Mouse (Mus musculus): ENCODE data around the gene Pde8a.
A peak's percentile ranks its signal among the peaks of the same experiment; 100 is the strongest.

Pde8a gene

DNA sequence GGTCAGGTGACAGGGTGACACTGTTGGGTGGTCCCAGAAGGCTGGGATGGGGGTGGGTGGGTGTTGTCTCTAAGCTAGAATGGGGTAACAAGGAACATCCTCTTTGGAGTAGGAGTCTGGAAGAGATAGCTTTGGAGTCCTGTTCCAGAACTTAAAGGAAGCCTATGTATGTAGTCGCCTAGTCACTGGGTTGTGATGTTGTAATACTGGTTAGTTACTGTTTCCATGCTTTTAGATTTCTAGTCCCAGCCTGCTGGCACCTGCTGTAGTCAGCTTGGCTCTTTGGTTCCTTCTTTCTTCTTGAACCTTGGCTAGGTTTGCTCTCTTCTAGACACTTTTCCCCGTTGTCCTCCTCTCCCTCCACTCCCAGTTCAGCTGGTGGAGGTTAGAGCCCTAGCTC lies 21.7 kb downstream of the Pde8a start:
- no peak for TF ChIP-seq GATA4 (IDR thresholded peaks at IDR 0.05; ENCODE audit: insufficient replicate concordance, low read length)

DNA sequence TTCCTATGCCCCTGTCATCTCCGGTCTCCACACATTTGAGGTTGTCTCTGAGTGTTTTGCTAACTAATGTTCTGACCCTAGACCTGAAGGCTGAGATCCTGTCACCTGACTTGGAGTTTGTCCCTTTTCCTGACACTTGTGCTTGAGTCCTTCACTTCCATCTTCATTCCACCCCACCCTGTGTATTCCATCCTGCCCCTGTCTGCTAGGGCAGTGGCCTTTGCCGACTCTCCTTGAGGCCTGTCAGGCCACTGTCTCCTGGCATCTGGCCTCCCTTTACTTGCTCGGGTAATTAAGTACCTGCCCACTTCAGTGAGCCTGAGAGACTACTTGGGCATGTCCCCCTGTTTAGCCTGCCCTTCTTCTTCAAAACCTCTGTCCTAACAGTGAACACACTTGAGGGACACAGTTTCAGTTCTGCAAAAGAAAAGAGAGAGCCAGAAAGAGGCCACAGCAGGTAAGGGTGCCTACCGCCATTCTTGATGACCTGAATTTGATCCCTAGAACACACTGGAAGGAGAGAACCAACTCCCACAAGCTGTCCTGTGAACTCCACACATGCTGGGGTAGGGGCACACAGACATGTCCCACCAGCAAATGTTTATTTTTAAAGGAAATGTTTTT lies 22.3 kb downstream of the Pde8a start:
- no peak for TF ChIP-seq GATA4 (IDR thresholded peaks at IDR 0.05; ENCODE audit: insufficient replicate concordance, low read length)

DNA sequence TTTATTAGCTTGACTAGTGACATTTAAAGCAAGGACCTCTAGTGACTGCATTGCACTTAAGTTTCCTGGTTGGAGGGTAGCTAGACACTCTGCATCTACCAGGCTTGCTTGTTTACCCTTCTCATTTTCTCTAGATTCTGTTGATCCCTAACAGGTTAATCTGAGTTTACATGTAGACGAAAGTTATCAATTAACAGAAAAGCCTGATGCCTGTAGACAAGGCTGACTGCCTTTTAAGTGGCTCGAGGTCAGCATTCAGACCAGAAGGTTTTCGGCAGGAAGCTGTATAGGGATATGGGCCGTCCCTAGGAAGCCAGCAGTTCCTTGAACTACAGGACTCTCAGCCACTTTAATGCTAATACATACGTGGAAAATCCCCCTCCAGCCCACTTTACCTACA lies 30.0 kb downstream of the Pde8a start:
- TF ChIP-seq GATA4 (IDR thresholded peaks at IDR 0.05; ENCODE audit: insufficient replicate concordance, low read length) = no peak

DNA sequence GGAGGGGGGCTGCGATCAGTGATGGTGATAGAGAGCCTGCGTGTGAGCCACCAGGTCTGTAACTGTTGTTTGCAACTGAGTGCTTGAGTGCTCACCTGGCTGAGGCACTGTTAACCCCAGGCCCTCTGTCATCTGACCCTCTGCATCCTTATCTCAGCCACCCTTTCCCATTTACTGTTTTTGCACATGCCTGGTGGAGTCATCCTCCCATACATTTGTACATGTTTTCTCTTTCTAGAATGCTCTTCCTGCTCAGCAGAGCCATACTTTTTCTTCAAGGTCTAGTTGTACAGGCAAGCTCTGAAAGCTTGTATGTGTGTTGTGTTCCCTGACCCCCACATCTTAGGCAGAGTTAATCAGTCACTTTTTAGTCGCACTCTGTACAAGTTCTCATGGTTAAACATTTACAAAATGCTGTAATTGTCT lies 36.5 kb downstream of the Pde8a start:
- no peak for TF ChIP-seq GATA4 (IDR thresholded peaks at IDR 0.05; ENCODE audit: insufficient replicate concordance, low read length)

DNA sequence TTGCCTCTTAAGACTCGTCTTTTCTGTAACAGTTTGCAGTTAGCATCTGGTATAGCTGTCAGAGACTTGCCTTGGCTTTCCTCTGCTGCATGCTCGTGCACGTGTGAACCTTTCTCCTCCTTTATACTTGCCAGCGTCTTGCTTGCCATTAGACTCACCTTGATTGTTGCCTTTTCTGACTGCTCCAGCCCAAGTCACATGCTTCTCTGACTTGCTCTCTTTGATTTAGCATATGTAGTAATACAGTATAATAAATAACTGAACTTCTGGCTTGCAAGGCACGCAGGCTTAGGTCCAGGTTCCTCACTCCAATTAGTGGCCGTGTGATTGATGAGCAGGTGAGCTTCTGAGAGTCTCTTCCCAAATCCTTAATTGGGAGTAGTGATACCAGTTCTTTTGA lies 37.2 kb downstream of the Pde8a start:
- TF ChIP-seq GATA4 (IDR thresholded peaks at IDR 0.05; ENCODE audit: insufficient replicate concordance, low read length) = no peak

DNA sequence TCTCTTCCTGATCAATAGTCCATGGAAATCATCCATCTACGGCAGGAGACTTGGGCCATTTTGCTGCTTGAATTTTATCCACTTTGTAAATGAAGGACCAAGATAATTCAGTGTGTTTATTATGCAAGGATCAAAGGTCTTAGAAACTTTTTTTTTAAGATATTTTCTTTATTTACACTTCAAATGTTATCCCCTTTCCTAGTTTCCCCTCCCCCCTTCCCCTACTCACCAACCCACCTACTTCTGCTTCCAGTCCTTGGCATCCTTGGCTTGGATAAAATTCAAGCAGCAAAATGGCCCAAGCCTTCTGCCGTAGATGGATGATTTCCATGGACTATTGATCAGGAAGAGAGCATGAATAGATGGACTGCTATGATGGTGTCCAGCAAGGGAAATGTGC lies 38.1 kb downstream of the Pde8a start:
- TF ChIP-seq GATA4 (IDR thresholded peaks at IDR 0.05; ENCODE audit: insufficient replicate concordance, low read length) = no peak

DNA sequence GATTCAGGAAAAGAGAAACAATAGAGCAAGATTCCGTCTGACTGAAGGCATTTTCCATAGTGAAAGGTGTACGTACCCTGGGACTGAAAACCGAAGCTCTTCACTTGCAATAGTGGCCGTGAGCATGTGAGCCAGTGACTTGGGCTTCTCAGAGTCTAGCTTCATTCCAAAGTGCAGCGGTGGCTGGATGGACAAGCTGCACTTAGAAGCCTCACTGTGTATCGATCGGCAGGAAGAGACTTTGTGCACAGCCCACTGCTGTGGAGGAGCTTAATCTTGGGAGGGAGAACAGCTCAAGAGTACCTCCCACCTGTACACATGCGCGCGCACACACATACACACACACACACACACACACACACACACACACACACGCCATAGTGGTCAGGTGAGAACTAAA lies 39.9 kb downstream of the Pde8a start:
- no peak for TF ChIP-seq GATA4 (IDR thresholded peaks at IDR 0.05; ENCODE audit: insufficient replicate concordance, low read length)

DNA sequence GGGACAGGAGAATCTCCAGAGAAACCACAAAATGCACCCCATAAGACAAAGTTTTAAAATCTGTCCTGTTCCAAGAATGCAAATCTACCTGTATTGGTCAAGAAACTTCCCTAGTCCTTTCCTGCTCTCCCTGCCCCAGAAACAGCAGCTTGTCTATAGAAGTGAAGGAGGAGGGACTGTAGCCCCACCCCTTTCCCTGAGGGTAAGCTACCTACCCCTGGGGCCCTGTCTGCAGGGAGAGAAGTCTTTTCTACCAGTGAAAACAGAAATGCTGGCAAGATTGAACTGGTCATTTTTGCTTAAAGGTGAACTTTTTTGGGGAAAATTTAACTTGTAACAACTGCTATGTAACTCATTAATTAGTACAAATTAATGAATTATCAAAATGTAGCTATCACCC lies 41.2 kb downstream of the Pde8a start:
- TF ChIP-seq GATA4 (IDR thresholded peaks at IDR 0.05; ENCODE audit: insufficient replicate concordance, low read length) = no peak

DNA sequence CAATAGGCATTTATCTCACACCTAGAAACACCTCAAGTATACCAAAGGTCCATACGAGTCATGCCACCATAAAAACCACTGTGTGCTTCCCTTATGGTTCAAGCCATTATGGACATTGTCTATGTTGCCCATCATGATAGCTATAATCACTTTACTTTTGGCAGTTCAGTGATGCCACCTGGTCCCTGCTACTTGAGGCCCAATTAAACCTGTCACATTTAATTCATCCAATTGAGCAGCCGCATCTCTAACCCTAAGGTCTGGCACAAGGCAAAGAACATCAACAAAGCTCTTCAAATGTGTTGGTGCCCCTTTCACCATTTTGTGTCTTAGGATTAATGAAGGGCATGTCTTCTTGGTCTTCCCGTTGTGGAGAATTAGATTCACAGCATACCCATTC lies 42.1 kb downstream of the Pde8a start:
- no peak for TF ChIP-seq GATA4 (IDR thresholded peaks at IDR 0.05; ENCODE audit: insufficient replicate concordance, low read length)

DNA sequence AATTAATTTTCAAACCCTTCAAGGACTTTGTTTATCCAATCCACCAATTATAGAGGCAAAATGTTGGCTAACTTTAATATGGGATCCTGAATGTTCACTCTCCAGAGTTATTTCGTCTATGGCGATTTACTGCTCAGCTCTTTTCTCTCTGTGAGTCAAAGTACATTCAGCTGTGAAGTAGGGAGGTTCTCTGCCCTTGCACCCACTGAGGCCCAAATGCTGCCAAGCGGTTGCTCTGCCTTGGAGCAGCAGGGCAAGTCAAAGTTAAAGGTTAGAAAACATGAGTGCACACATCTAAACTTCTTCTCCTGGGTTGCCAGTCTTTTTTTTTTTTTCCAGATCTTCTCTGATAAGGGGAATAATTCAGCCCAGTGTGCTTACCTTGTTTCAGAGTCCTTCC lies 43.4 kb downstream of the Pde8a start:
- peak; percentile 59; the same call in 1 of the 2 replicates for TF ChIP-seq GATA4 (IDR thresholded peaks at IDR 0.05; ENCODE audit: insufficient replicate concordance, low read length)

DNA sequence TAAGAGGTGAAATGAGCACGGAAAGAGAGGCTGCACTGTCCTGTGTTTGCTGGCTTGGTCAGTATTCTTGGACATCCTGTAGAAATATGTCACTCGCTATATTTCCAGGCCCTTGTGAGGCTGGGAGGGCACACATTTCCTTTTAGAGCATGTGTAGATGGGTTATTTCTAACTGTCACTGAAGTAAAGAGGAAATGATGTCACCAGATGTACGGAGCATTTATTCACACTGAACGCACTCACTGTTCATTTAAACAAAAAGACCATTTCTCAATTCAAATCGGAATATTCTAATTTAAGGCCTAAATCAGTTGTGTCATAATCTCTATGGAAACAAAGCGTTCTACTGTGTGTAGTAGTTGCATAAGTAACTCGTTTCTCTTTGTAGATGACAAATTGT lies 48.2 kb downstream of the Pde8a start:
- TF ChIP-seq GATA4 (IDR thresholded peaks at IDR 0.05; ENCODE audit: insufficient replicate concordance, low read length) = no peak

DNA sequence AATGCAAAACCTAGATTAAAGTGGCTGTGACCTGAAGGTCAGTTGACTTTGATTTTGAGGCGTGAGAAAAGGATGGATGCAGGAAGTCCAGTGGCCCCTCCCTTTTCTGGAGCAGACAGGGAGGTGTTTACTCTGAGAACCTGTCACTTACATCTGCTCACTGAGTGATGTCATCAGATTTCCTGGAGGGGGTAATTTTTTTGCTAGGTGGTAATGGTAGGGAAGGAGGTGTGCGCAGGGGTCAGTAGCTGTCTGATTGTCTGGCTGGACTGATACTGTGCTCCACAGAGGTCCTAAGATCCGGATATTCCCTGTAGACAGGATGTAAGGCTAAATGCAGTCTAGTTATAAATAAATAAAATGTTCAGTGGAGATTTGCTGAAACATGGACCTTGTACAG lies 59.5 kb downstream of the Pde8a start:
- TF ChIP-seq GATA4 (IDR thresholded peaks at IDR 0.05; ENCODE audit: insufficient replicate concordance, low read length) = no peak

DNA sequence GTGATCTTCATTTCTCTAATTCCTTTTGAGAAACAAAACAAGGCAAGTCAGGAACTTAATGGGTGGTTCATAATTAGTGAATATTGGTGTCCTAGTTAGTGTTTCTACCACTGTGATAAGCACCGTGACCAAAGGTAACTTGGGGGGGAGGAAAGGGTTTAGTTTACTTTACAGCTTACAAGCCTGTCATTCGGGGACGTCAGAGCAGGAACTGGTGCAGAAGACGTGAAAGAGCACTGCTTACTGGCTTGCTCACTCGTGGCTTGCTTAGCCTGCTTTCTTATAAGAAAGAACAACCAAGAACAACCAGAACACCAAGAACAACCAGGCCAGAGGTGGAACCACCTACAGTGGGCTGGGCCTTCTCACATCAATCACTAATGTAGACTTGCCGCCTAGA lies 65.6 kb downstream of the Pde8a start:
- TF ChIP-seq GATA4 (IDR thresholded peaks at IDR 0.05; ENCODE audit: insufficient replicate concordance, low read length) = no peak

DNA sequence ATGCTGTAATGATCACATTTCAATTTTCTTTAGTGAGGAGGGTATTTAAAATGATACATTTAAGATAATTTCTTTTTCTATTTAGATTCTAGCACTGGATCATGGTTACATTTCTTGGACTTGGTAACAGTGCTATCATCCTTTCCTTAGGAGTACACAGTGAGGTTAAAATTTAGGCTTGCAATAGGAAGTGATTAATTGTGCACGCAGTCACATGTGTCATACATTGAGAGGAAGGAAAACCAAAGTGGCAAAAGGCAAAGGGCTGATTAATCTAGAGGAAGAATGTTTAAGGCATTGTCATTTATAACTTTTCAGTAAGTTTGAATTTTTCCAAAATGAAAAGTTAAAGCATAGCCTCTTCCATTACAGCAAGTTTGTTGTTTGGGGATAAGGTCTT lies 67.8 kb downstream of the Pde8a start:
- no peak for TF ChIP-seq GATA4 (IDR thresholded peaks at IDR 0.05; ENCODE audit: insufficient replicate concordance, low read length)

DNA sequence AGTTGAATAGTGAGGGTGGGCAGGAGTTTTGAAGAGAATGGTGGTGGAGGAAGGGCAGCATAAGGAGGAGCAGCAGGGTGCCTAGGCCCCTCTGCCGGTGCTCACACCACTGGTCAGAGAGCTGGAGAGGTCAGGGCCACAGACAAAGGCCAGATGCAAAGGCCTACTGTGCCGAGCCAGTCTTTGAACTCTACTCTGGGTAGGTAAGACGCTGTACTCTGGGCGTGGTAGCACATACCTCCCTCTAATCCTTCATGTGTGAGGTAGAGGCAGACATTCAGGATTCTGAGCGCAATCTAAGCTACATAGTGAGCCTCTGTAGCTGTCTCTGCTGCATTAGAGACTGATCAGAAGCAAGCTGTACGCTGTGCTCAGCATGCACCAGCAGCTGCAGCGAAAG lies 73.1 kb downstream of the Pde8a start:
- TF ChIP-seq GATA4 (IDR thresholded peaks at IDR 0.05; ENCODE audit: insufficient replicate concordance, low read length) = no peak

DNA sequence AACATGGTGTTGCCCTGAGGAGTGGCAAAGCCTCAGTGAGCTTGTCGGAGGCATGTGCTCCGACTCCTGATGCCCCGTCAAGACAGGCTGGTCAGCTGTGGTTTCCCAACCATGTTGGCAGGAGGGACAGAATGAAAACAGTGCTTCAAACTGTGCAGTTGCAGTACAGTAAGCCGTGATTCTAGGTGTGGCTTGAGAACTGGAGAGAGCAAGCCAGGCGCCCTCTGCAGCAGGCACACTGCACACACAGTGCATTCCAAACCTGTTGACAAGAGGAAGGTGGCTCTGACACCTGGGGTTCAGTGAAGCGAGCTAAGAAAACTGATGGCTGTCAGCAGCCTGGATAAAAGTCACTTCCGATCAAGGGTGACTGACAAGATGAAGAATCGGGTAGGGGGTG lies 73.5 kb downstream of the Pde8a start:
- TF ChIP-seq GATA4 (IDR thresholded peaks at IDR 0.05; ENCODE audit: insufficient replicate concordance, low read length) = no peak

DNA sequence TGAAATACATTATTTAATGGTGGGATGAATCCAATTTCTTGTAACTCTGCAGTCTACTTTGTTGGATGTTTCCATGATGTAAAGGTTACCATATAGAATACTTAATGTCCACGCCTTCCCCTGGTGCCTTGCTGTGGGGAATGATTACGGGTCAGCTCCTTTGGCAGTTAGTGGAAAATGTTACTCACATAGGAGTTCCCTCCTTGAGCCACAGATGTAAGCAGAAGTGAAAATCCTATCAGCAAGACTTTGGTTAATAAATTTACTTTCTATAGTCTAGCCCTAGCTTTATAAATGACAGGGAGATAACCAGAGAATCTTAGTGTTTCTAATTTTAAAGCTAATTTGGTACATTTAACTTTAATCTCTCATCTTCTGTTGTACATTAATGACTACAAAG lies 81.8 kb downstream of the Pde8a start:
- no peak for TF ChIP-seq GATA4 (IDR thresholded peaks at IDR 0.05; ENCODE audit: insufficient replicate concordance, low read length)

DNA sequence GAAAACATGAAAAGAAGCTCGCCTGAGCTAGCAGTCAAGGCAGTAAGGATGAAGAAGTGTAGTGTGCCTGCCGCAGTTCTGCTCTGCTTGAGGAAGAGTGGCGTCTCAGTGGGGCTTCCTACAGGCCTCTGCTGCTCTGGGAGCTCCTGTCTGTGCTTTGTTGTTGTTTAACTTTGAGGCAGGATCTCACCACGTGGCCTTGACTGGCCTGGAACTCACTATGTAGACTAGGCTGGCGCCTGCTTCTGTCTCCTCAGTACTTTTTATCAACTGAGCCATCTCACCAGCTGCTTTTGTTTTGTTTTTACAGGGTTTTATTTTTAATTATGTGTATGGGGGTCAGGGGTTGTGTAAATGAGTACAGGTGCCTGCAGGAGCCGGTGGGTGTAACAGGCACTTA lies 84.8 kb downstream of the Pde8a start:
- TF ChIP-seq GATA4 (IDR thresholded peaks at IDR 0.05; ENCODE audit: insufficient replicate concordance, low read length) = no peak
